Mouse (Mus musculus) layer of hippocampus, postnatal 14 days (tissue): Measurements from ENCODE around the gene Csgalnact2. TPM values are rescaled to one million over a fixed set of nuclear protein-coding genes. Genes with fewer than 3 reads are reported as not detected.

ENCODE experiments used
- DNase-seq, 2 experiments: peaks; one replicate each; pipeline ENCODE4 v3.0.0; 2021 to 2022; ENCODE audit warnings: low spot score in 2 of 2, mixed read lengths in 1 of 2
- total RNA-seq, 2 experiments: library from RNA; stranded (reverse); gene quantifications; 2 replicates each; pipeline ENCODE4 v1.2.3; 2021

Csgalnact2 gene
- total RNA-seq, 2 experiments from 2014 or later = 10.9 to 12.8 TPM

GRCm38 (mm10) chr6:118140961-118141360 is 2.0 kb upstream of the Csgalnact2 start:
- no peak for DNase-seq

DNA sequence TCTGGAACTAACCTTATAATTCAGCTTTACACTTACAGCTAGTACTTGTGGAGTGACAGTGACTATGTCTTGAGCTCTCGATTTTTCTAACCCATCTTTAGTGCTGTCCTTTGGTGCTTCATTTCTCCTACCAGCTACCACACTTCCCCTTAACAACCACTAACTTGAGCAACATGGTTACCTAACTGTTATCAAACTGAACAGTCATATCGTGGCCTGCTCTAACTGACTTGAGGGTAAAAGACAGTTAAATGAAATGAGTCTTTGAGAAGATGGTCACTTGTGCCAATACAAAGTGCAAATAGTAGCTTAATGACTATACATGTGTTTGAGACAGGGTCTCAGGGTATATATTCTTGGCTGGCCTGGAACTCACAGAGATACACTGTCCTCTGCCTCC is 1.8 kb downstream of the Csgalnact2 start:
- DNase-seq = no peak

GRCm38 (mm10) chr6:118134461-118134860 is 4.5 kb downstream of the Csgalnact2 start:
- no peak for DNase-seq

- no peak for DNase-seq
Measured at GRCm38 (mm10) chr6:118130022-118130421, 8.9 kb downstream of the Csgalnact2 start.

- DNase-seq = no peak
Measured at GRCm38 (mm10) chr6:118127827-118128487, 11.0 kb downstream of the Csgalnact2 start.

DNA sequence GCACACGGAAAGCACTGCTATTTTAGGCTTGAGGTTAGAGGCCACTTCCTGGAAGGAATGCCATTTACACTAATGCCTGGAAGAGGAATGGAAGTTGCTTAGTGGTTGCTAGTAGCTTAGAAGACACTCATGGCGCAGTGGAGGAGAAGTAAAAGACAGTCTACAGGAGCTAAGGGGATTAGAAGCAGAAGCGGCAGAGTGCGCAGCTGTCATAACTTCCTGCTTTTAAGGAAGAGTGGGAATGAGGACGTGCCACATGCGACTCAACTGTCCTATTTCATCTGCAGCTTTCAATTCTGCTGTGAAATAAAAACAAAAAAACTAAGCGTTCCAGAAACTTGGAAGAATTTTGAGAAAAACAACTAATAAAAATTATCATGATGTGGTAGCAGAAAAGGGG is 11.7 kb downstream of the Csgalnact2 start:
- DNase-seq = no peak

- DNase-seq = no peak
Measured at GRCm38 (mm10) chr6:118126577-118126976, 12.4 kb downstream of the Csgalnact2 start.

GRCm38 (mm10) chr6:118122767-118123166 is 16.2 kb downstream of the Csgalnact2 start:
- DNase-seq = no peak

- DNase-seq = no peak
Measured at GRCm38 (mm10) chr6:118111810-118112209, 27.1 kb downstream of the Csgalnact2 start.

GRCm38 (mm10) chr6:118099311-118099802 is 39.6 kb downstream of the Csgalnact2 start:
- DNase-seq = no peak

DNA sequence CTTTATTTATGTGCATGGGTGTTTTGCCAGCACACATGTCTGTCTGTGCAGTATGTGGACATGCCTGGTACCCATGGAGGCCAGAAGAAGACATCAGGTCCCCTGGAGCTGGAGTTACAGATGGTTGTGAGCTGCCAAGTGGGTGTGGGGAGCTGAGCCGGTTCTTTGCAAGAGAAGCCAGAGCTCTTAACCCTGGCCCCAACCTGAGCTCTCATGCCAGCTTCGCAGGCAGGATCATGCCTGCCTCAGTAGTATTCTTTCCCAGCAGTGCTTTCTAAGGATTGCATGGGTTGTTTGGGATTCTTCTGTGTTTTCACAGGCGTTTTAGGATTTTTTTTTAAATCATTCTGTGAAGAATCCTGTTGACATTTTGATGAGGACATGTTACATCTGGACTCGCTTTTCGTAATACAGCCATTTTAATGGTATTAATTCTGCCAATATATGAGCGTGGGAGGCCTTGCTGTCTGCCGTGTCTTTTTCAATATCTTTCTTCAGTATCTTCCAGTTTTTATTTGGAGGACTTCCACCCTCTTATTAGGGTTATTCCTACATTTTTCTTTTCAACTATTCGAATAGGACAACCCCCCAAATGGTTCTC is 41.1 kb downstream of the Csgalnact2 start:
- DNase-seq = no peak

GRCm38 (mm10) chr6:118090827-118091226 is 48.1 kb downstream of the Csgalnact2 start:
- DNase-seq = no peak

GRCm38 (mm10) chr6:118088750-118089440 is 50.0 kb downstream of the Csgalnact2 start:
- DNase-seq = no peak

DNA sequence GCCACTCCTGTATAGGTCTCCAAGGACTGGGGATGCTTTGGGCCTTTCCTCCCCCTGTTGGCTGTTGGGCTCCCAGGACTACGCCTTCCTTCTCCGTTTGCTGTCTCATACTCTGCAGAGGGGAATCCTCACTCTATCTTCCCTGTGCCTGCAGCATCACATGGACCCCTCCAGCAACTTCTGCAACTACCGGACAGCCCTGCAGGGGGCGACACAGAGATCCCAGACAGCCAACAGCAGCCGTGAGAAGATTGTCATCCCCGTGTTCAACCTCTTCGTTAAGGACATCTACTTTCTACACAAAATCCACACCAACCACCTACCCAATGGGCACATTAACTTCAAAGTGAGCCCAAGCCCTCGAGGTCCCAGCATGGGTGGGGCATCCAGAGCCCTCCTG is 51.0 kb downstream of the Csgalnact2 start:
- DNase-seq = no peak

- DNase-seq = no peak
Measured at GRCm38 (mm10) chr6:118084596-118084995, 54.3 kb downstream of the Csgalnact2 start.

DNA sequence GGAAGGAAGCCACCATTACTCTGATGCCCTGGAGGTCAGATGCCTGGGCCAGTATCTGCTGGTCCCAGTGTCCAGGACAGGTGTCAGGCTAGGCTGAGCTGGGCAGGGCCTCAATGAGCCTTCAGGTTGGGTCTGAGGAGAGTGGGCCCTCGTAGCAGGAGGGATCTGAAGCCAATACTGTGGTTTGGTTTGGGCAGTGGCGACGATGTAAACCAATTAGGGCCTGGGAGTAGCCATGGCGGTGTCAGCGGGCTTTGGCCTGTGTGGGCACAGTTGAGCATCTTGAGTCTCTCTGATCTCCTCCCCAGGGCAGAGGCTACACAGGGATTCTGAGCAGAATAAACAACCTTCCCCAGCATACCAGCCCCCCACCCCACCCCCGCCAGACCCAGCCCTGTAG is 55.3 kb downstream of the Csgalnact2 start:
- no peak for DNase-seq

DNA sequence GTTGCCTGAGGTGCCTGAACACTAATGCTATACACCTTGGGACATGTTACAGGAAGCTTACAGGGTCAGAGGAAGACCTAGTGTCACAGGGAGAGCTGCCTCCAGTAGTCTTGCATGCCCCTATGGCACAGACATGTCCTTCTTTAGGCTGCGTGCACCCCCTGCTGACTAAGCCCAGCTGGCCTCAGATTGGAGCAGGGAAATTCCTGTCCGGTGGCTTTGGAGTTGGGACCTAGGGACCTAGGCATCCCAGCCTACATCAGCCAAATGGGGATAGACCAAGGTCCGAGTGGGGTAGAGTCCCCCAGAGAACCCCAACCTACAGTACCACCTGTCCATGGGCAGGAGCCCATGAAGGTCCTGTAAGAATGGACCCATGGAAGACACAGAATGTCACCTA is 56.6 kb downstream of the Csgalnact2 start:
- no peak for DNase-seq

- no peak for DNase-seq
Measured at GRCm38 (mm10) chr6:118080711-118081110, 58.2 kb downstream of the Csgalnact2 start.

DNA sequence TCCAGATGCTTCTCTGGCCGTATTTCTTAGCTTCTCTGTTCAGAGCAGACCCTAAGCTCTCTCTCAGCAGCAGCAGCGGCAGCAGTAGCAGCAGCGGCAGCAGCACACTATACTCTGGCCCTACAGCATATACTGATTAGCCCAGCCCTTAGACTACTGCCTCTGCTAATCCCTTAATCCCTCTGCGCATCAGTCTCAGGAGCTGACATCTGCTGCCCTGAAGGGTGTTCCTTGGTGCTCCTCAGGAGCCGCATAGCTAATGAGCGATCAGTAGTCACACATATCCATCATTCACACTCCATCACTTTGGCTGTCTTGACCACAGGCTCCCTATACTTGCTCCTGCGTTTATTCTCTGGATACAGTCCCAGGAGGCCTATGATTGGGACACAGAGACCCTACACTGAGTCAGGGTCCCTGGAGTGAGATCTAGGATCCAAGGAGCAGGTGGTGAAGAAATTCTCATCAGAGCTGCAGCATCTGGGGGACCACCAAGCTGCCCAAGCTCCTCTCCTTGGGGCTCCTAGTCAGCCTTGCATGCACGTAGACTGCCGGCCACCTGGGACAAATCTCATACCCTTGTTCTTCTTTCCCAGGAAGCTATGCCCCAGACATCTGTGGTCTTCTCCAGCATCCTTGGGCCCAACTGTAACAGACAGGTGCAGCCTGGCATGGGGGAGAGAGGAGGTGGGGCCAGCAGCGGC is 59.0 kb downstream of the Csgalnact2 start:
- DNase-seq = no peak

GRCm38 (mm10) chr6:118079292-118079691 is 59.6 kb downstream of the Csgalnact2 start:
- DNase-seq = no peak

DNA sequence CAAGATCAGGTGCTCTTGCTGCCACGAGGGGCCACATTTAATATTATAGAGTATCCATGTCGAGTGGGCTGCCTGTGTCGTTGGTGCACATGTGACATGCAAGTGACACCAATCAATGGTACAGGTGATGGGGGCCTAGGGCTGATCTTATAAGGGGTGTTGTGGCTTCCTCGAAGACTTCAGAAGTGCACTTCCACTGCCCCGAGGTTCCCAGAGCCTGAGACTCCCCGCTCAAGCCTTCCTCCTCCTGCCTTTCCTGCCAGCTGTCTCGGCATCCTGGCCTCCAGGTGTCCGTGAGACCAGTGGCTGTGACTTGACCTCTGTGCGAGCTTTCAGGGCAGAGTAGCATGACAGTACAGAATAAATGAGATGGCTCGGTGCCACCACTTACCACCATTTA is 60.2 kb downstream of the Csgalnact2 start:
- no peak for DNase-seq

- no peak for DNase-seq
Measured at GRCm38 (mm10) chr6:118077421-118077820, 61.5 kb downstream of the Csgalnact2 start.
